Mouse (Mus musculus): ENCODE data around the gene Cds1.

Cds1 gene

DNA sequence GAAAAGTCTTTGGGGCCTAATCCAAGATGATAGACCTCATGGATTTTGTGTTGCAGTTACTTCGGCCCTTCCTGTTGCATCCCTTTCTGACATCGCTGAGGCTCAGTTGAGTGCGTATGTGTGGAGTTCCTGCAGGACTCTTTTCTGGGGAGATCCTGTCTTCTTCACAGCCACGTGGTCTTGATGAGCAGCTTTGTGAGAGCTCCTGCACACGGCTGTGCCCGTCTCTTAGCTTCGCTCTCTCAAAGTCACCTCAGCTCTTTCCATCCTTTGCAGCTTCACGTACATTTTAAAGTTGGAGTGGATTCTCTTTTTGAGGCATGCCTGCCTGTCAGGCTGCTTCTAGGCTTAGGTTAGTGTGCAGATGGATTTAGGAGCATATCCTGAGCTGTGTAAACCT lies 11.6 kb downstream of the Cds1 start:
- DNase-seq (ENCODE audit: low read depth, low spot score), result no peak

DNA sequence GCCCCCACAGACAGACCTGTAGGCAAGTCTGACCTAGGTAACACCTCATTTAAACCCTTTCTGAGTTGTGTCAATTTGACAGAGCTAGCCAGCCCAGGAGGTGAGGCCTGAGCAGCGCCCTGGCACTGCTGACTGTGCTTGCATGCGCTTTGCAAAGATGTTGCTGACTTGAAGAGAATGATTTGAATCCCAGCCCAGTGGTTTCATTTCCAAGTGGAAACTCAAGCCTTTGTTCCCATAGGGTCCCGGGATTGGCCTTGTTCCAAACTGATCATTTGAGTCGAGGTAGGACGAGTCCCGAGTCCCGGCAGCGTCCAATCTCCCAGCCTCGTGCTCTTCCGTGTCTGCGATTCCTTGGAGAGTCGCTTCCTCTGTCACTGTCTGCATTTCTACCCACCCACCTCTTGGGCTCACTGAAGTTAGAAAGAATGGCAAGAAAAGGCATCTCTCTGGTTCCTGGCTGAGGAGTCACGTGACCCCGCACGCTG lies 14.5 kb downstream of the Cds1 start:
- no peak for DNase-seq (ENCODE audit: low read depth, low spot score)

DNA sequence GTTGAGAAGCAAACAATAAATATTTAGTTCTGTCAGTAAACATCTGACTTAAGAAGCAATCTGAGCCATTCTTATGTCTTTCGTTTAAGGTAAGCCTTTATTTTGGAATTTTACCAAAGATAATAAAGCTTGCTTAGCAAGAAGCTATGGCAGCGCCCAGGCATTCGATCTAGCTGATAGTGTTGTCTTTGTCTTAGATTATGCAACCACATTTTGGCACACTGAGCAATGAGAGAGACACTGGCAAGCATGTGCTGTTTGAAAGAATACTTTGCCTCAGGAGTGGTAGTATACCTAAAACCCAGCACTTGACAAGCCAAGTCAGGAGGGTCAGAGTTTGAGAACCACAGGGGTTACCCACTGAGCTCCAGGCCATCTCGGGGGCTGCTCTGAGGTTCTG lies 16.0 kb downstream of the Cds1 start:
- DNase-seq (ENCODE audit: low read depth, low spot score), result no peak

DNA sequence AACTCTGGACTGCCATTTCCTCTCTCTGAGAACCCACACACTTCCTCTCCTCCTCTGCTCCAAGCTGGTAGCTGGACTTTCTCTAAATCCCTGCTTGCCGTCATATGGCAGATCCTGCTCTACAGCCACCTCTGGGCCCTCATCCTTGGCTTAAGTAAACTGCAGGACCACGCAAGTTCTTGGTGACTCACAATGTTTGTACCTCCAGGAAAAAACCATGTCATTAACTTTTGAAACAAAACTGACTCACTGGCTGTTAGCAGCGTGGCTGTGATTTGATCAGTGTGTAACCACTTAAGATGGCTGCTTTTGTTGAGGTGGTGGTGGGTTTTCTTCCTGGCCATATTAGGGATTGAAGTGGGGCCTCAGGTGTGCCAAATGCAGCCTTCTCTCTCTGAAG lies 19.4 kb downstream of the Cds1 start:
- DNase-seq (ENCODE audit: low read depth, low spot score), result no peak

DNA sequence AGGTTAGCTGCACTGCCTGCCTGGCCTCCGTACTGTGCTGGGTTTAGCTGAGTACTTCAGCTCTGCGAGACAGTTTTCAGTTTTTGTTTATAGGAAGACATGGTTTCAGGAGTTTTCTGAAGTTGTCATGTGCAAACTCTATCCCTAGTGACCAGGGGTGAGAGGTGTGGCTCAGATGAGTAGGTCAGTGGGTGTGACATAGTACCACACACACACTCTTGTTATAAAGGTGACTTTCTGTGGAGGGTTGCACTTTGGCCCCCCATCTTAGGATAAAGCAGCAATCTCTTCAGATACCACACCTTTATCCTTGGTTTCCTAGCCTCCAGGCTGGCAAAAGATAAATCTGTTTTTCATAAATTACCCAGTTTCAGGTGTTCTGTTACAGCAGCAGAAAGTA lies 19.9 kb downstream of the Cds1 start:
- DNase-seq (ENCODE audit: low read depth, low spot score), result no peak

DNA sequence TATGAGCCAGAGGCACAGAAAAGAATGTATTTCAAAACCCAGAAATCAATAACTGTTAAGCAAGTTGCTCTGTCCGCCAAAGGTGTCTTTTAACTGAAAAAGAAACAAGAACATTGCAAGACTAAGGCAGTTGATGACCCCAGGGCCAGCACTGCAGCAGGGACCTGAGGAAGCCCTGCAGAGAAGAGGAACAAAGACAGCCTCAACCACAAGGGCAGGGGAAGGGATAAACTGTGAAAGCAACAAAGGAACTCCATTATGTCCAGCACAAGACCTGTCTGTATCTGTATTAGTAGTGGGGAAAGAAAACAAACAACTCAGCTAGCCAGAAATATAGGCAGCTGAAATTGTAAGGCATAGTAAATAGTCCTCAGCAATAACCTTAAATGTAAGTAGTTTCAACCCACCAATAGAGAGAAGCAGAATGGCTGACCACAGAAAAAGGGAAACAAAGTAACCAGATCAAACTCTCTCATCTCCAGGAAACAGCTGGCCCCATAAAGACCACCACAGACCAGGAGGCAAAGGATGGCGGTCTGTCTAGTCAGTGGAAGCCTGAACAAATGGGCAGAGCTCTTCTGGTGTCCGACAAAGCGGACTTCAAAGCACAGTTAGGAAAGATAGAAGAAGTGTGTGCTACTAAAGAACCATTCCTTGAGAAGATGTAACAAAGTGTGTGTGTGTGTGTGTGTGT lies 21.1 kb downstream of the Cds1 start:
- no peak for DNase-seq (ENCODE audit: low read depth, low spot score)

DNA sequence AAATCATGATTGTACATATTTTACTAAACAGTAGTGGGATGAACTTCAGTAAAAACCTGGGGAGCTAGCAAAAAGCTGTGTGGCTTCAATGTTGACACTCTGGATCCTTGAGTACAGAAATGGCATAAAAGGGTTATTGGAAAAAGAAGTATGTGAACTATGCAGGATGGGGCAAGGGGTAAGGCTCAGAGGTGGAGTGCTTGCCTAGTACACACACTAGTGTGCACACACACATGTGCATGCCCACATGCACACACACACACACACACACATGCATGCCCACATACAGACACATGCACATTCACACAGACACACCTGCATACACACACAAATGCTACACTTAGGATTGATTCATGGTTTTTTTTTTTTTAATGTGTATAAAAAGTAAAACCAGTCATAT lies 24.8 kb downstream of the Cds1 start:
- no peak for DNase-seq (ENCODE audit: low read depth, low spot score)

DNA sequence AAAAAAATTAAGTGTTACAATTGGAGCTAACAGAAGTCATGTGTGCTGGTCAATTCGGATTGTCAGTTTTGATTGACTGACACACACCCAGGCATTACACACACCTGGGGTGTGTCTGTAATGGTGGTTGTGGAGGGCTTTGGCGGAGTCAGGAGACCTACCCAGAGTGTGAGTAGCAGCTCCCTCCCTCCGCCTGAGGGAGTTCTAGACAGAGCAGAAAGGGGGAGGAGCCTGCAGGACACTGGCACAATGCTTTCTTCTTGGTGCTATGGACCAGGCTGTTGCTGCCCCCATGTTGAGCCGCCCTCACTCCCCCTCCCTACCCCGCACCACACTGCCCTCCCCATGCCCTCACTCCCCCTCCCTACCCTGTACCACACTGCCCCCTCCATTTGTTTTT lies 25.6 kb downstream of the Cds1 start:
- DNase-seq (ENCODE audit: low read depth, low spot score), result no peak

DNA sequence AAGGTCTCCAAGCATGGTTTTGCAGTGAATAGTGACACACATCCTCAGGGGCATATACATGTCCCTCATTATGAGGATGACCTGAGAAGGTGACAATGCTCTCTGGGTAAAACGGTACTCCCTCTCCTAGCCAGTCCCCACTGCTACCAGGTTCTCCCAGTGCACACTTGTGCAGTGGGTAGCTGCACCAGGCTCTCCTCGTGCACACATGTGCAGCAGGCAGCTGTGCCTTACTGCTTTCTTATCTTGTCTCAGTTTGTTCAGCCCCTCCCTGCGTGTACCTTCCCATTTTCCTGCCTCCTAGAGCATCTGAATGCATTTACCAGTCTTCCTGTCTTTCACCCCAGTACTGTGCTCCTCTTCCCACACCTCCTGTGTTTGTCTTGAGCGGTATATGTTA lies 27.7 kb downstream of the Cds1 start:
- DNase-seq (ENCODE audit: low read depth, low spot score), result no peak

DNA sequence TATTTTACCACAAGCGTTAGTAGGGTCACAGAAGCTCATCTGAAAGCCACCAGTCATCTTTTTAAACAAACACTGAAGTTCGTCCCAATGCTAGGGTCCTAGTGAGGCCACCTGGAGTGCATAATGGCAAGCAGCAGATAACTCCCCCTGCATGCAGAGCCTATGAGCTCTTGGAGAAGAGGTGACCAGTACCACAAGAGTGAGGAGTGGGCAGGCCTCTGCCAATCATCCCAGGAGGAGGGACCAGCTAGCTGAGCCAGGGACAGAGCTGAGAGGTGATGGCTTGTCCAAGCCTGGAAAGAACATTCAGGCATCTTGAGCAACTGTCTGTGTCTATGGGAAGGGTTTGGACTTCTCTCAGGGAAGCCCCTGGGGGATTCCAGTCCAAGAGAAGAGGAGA lies 37.0 kb downstream of the Cds1 start:
- no peak for DNase-seq (ENCODE audit: low read depth, low spot score)

DNA sequence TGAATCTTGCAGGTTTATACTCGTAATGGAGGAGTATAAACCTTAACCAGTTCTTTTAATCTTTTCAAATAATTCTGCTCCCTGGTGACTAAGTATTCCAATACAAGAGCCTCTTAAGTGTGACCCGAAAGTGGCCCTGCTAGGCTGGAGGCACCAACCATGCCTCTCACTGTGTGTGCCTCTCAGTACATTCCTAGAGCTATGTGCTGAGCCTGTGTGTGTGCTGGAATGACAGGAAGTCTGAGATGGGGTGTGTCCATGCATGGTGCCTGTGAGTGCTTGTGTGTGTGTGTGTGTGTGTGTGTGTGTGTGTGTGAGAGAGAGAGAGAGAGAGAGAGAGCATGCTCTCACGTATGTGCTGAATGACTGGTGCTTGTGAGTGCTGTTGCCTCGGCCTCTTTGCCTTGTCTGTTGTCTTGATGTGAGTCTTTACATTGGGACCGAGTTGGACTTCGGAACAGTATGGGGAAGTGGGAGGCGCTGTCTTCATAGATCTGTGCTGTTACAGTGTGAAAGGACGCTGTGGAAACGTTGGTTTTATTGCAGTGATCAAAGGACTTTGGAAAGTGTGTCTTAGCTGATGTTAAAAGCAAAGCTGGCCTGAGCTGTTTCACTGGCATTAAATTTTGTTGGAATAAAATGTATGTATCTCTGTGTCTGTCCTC lies 37.6 kb downstream of the Cds1 start:
- DNase-seq (ENCODE audit: low read depth, low spot score), result no peak

DNA sequence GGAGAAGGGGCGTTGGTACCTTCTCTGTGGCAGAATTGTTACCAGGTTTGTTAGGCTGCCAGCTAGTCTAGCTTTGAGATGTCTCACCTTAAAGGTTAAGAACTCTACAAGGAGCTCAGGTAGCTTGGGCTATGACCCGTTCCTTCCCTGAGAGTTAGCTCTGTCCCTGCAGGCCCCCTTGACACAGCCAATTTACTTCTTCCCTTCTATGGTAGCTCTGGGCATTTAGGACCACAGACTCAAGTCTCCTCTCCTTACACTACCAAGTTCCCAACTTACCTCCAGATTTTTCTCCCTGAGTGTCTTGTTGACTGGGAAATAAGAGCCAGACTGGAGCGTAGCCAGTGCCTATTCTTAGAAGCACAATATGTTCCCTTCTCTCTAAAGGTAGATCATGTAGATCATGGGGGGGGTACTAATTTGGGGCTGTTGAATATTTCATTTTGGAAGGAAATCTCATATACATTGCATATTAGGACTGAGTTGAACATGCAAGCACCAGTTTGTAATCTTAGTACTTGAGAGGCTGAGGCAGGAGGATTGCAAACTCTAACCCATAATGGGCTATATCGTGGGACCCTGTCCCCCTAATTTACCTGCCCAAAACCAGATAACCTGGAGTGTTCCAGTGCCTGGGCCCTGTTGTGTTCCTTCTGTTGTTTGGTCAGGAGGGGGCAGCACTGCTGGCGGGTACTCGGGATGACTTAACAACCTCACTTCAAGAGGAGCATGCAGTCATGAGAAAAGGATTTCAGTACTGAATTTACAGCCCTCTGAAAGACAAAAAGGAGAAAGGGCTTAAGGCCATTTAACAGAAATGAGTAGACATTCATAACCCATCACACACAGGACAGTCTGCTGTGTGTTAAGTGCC lies 46.6 kb downstream of the Cds1 start:
- no peak for DNase-seq (ENCODE audit: low read depth, low spot score)

DNA sequence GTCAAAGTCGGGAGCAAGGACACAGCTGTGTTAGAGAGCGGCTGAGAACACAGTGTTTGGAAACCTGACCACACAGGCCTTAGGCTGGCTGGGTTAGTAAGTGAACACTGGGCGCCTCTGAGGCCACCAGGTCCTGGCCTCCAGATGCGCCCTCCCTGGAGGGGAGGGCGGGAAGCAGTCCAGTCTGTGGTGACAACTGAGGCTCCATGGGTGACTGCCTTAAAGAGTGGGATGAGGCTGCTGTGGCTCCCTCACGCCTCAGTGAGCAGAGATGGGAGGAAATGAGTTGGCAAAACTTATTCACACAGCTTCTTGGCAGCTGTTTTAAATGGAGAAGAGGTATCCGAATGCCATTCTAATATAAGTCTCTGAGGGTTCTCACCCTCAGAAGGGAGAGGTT lies 51.9 kb downstream of the Cds1 start:
- no peak for DNase-seq (ENCODE audit: low read depth, low spot score)

DNA sequence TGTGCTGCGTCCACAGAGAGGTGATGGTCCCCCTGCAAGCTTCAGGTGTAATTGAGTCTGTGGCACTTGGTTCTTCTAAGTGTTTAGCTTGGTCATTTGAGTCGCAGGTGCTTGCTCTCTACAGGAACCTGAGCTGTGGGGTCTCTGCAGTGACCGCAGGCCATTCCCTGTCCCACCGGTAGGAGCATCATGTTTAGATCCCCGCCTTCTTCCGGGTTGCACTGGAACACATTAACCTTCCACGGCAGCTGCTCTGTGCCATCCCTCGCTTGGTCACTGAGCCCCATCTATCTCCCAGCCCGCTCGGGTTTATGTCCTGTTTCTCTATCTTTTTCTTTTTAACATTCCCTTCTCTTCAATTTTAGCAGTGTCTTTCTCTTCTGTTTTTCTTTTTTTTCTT lies 54.3 kb downstream of the Cds1 start:
- DNase-seq (ENCODE audit: low read depth, low spot score), result no peak

DNA sequence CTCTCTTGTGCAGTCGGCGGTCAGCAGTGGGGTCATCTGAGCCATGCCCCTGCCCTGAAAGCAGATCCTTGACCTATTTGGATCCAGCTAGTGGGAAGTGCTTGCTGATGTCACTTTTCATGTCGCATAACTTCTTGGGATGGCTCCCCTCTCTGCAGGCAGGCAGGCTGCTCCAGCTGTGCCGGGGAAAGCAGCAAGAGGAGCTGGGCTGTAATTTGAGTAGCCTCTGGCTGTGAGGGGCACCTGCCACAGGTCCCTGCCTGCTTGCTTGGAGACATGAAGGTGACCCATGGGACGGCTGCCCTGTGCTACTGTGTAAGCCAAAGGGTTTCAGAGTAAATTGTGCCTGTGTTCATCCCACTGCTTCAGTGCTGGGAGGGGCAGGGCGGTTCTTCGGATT lies 54.9 kb downstream of the Cds1 start:
- DNase-seq (ENCODE audit: low read depth, low spot score), result no peak

DNA sequence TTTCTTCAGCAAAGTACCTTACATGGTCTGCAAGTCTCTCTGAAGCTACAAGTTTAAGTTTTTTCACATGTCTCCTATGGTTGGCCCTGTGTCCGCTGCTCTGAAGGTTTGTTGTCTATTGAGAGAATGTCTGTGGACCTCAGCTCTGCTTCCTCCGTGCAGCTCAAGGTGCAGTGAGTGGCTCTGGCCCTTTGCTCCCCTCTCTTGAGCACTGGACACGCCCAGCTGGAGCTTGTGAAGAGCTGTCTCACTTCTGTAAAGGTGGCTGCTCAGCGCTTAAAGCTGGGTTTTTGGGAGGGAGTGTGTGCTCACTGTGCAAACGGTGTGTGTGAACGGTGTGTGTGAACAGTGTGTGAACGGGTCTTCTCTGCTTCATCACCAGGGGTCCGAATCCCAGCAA lies 56.1 kb downstream of the Cds1 start:
- no peak for DNase-seq (ENCODE audit: low read depth, low spot score)

DNA sequence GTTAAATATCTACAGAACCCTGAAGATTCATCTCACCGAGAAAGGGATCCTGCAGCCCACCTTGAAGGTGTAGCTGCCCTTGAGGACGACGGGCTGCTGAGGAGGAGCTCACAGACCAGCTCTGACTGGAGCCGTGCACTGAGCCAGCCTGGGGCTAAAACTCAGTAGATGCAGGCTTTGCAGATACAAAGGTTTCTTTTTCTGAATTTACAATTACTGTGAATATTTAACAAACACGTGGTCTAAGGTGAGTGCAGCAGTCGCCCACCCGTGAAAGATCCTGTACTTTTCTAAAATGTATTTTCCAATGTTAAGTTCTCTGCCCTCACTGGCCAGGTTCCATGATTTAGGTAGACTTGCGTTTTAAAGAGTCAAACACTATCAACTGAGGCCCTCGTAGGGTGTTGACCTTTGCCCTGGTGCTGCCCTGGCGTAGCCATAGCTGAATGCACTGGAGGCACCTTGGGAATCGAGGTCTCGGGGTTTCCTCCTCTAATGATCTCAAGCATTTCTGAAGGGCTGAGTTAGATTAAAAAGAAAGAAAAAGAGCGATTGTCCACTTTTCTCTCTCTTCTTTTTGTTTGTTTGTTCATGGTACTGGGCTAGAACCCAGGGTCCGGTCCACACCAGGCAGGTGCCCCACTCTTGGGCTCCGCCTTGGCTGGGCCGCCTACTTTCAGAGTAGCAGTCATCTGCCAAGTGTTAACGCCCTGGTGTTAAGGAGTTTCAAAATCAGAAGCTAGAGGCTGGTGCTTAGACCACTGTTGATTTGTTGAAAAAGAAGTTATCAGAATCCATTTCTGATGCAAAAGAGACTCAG lies 56.8 kb downstream of the Cds1 start:
- no peak for DNase-seq (ENCODE audit: low read depth, low spot score)

DNA sequence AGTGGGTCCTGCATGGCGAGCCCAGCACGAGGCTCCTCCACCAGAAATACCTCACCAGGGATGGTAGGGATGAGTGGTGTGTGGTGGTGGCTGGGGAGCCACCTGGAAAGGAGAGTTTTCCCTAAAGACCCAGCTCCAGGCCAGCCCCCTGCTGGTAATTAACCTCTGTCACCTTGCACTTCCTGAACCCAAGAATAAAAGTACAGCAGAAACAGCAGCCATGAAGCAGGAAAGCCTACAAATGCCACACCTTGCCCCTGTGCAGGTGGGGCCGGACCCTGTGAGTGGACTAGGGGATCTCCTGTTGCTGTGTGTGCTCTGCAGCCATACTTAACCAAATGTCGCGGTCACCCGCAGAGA lies 57.4 kb downstream of the Cds1 start:
- DNase-seq (ENCODE audit: low read depth, low spot score), result no peak

DNA sequence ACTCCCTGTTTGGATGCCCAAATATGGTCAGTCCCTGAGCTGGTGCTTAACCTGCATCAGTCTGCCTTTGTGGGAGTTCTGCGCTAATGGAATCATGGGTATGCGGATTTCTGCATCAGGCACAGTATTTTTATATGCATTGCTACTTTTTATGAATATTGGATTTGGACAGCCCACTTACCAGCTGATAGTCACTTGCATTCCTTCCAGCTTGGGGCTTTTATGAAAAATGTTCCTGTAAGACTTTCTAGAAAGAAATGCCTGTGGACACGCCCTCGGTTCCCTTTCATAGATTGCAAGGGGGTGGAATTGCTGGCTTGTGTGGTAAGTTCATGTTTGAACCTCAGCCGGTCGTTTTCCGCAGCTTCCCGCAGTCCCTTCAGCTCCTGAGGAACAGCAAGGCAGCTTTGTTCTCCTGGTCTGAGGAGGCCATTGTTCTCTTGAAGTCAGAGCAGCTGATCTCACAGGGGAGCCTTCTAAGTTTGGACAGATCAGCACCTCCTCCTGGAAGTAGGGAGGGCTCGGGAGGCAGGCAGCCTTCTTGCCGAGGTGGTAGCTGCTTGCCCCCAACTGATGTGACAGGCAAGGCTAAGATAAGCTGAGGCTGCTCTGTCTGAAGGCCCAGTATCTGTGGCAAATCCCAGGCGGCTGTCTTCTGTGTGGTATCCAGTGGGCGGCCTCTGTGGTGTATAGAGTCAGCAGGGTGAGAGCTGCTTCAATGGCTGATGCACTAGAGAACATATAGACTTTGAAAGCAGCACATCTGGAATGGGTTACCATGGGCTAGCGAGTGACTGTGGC lies 60.4 kb downstream of the Cds1 start:
- no peak for DNase-seq (ENCODE audit: low read depth, low spot score)

DNA sequence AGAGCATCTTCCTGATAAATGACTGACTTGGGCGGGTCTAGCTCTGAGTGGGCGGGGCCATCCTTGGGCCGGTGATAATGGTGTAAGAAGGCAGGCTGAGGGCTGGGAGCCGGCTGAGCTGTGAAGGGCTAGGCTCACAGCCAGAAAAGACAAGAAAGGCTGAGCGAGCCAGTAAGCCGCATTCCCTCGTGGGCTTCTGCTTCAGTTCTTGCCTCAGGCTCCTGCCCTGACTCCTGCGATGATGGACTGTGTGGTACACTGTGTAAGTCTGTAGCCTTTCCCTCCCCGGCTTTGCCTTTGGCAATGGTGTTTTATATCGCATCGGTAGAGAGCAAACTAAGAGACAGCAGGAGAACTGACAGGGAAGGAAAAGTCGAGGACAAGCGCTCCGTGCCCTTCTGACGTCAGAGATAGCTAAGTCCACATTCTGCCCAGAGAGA lies 61.6 kb downstream of the Cds1 start:
- peak; percentile 40 for DNase-seq (ENCODE audit: low read depth, low spot score)

DNA sequence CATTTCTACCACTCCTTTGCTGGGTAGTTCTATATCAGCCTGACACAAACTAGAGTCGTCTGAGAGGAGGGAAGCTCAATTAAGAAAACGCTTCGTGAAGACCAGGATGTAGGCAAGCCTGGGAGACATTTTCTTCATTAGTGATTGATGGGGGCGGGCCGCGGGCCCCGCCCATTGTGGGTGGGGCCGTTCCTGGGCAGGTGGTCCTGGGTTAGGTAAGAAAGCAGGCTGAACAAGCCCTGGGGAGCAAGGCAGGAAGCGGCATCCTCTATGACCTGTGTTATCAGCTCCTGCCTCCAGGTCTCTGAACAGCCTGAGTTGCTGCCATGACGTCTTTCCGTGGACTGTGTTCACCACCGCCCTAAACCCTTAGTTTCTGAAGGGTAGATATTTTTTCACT lies 62.5 kb downstream of the Cds1 start:
- DNase-seq (ENCODE audit: low read depth, low spot score), result no peak

Measured in retina, postnatal 7 days (tissue).